Mouse (Mus musculus) hindbrain, embryonic 14.5 days (tissue): ENCODE data around the gene Grb7. TPM values are rescaled to one million over a fixed set of nuclear protein-coding genes. Genes with fewer than 3 reads are reported as not detected.
A peak's percentile ranks its signal among the peaks of the same experiment; 100 is the strongest.

Experiments
- ATAC-seq: fragments of 200-750 bp; cut with Nextera tagmentation; 2 replicates; pipeline ENCODE4 v1.8.0; 2017; ENCODE audit warnings: moderate number of reproducible peaks, mild to moderate bottlenecking, moderate TSS enrichment, moderate library complexity; ENCODE audit not compliant: low FRiP score
- DNase-seq: peaks from one replicate; pipeline ENCODE4 v3.0.0-alpha.2; 2015; ENCODE audit warnings: low spot score
- H3K27ac ChIP-seq: fragments of 300-500 bp; sonication (generic); 2 replicates; pipeline ENCODE4 v1.5.1; 2014; ENCODE audit warnings: mild to moderate bottlenecking, moderate library complexity
- H3K27me3 ChIP-seq: fragments of 300-500 bp; sonication (generic); 2 replicates; pipeline ENCODE4 v1.6.1; 2014; ENCODE audit warnings: mild to moderate bottlenecking, low read length, mixed read lengths; ENCODE audit not compliant: control insufficient read depth, insufficient read depth
- H3K36me3 ChIP-seq: fragments of 300-500 bp; sonication (generic); replicated peaks from 2 replicates; pipeline ENCODE4 v1.6.1; 2014; ENCODE audit not compliant: control insufficient read depth, insufficient read depth
- H3K4me1 ChIP-seq: fragments of 300-500 bp; sonication (generic); replicated peaks from 2 replicates; pipeline ENCODE4 v1.6.1; 2014; ENCODE audit warnings: antibody characterized with exemption, low read length, mixed read lengths; ENCODE audit not compliant: control insufficient read depth, insufficient read depth
- H3K4me2 ChIP-seq: fragments of 300-500 bp; sonication (generic); replicated peaks from 2 replicates; pipeline ENCODE4 v1.6.1; 2014; ENCODE audit warnings: mild to moderate bottlenecking, moderate library complexity
- H3K4me3 ChIP-seq: fragments of 300-500 bp; sonication (generic); replicated peaks from 2 replicates; pipeline ENCODE4 v1.5.1; 2014; ENCODE audit warnings: mild to moderate bottlenecking, low read length
- H3K9ac ChIP-seq: fragments of 300-500 bp; sonication (generic); 2 replicates; pipeline ENCODE4 v1.6.1; 2014
- H3K9me3 ChIP-seq: fragments of 300-500 bp; sonication (generic); 2 replicates; pipeline ENCODE4 v1.6.1; 2016; ENCODE audit warnings: low read length; ENCODE audit not compliant: control insufficient read depth
- WGBS: fragments of 180-500 bp; shearing (Covaris S2); extraction: QIAGEN DNeasy Blood & Tissue Kit; methylation state at CpG from one replicate; pipeline ENCODE4 v1.1.7; 2014; 5-methylcytosine and 5-hydroxymethylcytosine counted together
- polyA plus RNA-seq: library from polyadenylated mRNA; unstranded; fragments of >200 nt; fragmentation: Nextera tagmentation; extraction: Ambion mirVana; gene quantifications from 2 replicates; pipeline ENCODE4 v1.2.1, GENCODE M21; 2014

Grb7 gene
- polyA plus RNA-seq, result 1.1 and 1.3 TPM in 2 replicates

GRCm38 (mm10) chr11:98446213-98446561 is at the start of gene Grb7:
Grb7 (plus strand) TSS chr11:98446394.
- Histone ChIP-seq H3K9ac (no peak within 1 kb of the TSS; the same call in 1 of the 2 replicates), H3K36me3 (no peaks in the 10 kb centered on the region), H3K4me3 (peak within 1 kb of the TSS; percentile 14; the same call in 1 of the 2 replicates), H3K4me2 (peak within 1 kb of the TSS; percentile 30), H3K4me1 (no peaks in the 10 kb centered on the region; the same call in 1 of the 2 replicates), H3K27me3 (peaks cover 41% of the 10 kb centered on the region), H3K9me3 (no peaks in the 10 kb centered on the region), H3K27ac (no peak within 1 kb of the TSS)
- DNase-seq, result no peak
- 11% methylated on average over 5 of the region's 5 CpGs for WGBS
- no peak for ATAC-seq

GRCm38 (mm10) chr11:98397946-98398345 is 48.2 kb upstream of the Grb7 start:
- no peak for DNase-seq
- 0 out of 2 replicates have a peak, but pooled peaks cover 4% of the 10 kb centered on the region for H3K36me3 ChIP-seq
- no peak overlapping the region for H3K9ac ChIP-seq
- H3K27ac ChIP-seq, result no peak overlapping the region
- H3K27me3 ChIP-seq, result no peaks in the 10 kb centered on the region
- no peaks in the 10 kb centered on the region for H3K9me3 ChIP-seq
- H3K4me1 ChIP-seq, result peaks cover 16% of the 10 kb centered on the region
- whole genome bisulfite sequencing, result 86% methylated on average over 7 of the region's 7 CpGs
- no peak overlapping the region for H3K4me3 ChIP-seq
- ATAC-seq, result no peak
- no peak overlapping the region for H3K4me2 ChIP-seq

GRCm38 (mm10) chr11:98400161-98400726 is 46.0 kb upstream of the Grb7 start, which contains the start of gene Pgap3:
Pgap3 (minus strand) TSS chr11:98400490.
- Histone ChIP-seq H3K4me1 (peaks cover 12% of the 10 kb centered on the region), H3K9ac (peak within 1 kb of the TSS; percentile 68), H3K36me3 (0 out of 2 replicates have a peak, but pooled peaks cover 4% of the 10 kb centered on the region), H3K27ac (peak within 1 kb of the TSS; percentile 94), H3K27me3 (no peaks in the 10 kb centered on the region; the same call in 1 of the 2 replicates), H3K4me2 (peak within 1 kb of the TSS; percentile 83), H3K4me3 (peak within 1 kb of the TSS; percentile 51), H3K9me3 (no peaks in the 10 kb centered on the region)
- peak; percentile 95 for ATAC-seq
- under 1% methylated on average over 40 of the region's 40 CpGs for WGBS
- peak; percentile 87 for DNase-seq

GRCm38 (mm10) chr11:98400816-98401215 is 45.4 kb upstream of the Grb7 start:
- H3K27ac ChIP-seq, result peak overlapping the region; percentile 94
- 60% methylated on average over 3 of the region's 3 CpGs for WGBS
- H3K9me3 ChIP-seq, result no peaks in the 10 kb centered on the region
- DNase-seq (no peak), ATAC-seq (no peak)
- peak overlapping the region; percentile 68 for H3K9ac ChIP-seq
- 0 out of 2 replicates have a peak, but pooled peaks cover 4% of the 10 kb centered on the region for H3K36me3 ChIP-seq
- H3K27me3 ChIP-seq, result no peaks in the 10 kb centered on the region; the same call in 1 of the 2 replicates
- peaks cover 12% of the 10 kb centered on the region for H3K4me1 ChIP-seq
- H3K4me2 ChIP-seq, result peak overlapping the region; percentile 83
- peak overlapping the region; percentile 51 for H3K4me3 ChIP-seq

GRCm38 (mm10) chr11:98406621-98407020 is 39.6 kb upstream of the Grb7 start:
- H3K4me1 ChIP-seq, result no peaks in the 10 kb centered on the region
- no peak for ATAC-seq
- WGBS, result 73% methylated on average over 6 of the region's 6 CpGs
- DNase-seq, result no peak
- H3K9me3 ChIP-seq, result no peaks in the 10 kb centered on the region
- H3K36me3 ChIP-seq, result no peaks in the 10 kb centered on the region
- H3K4me2 ChIP-seq, result no peak overlapping the region
- H3K27ac ChIP-seq, result no peak overlapping the region
- no peak overlapping the region for H3K9ac ChIP-seq
- H3K4me3 ChIP-seq, result no peak overlapping the region
- peaks cover 15% of the 10 kb centered on the region for H3K27me3 ChIP-seq

- Histone ChIP-seq H3K36me3 (no peaks in the 10 kb centered on the region), H3K27me3 (peaks cover 25% of the 10 kb centered on the region), H3K4me1 (peaks cover 14% of the 10 kb centered on the region; the same call in 1 of the 2 replicates), H3K9ac (0 out of 2 replicates have a peak overlapping the region, but pooled peaks have one; percentile 8), H3K27ac (peak overlapping the region; percentile 51; the same call in 1 of the 2 replicates), H3K4me3 (no peak overlapping the region), H3K9me3 (no peaks in the 10 kb centered on the region), H3K4me2 (peak overlapping the region; percentile 17)
- DNase-seq (no peak), ATAC-seq (no peak)
- 33% methylated on average over 8 of the region's 8 CpGs for WGBS
These were observed 37.3 kb upstream of the Grb7 start for GRCm38 (mm10) chr11:98408872-98409271.

- H3K4me2 ChIP-seq, result peak overlapping the region; percentile 17
- DNase-seq (no peak), ATAC-seq (peak; percentile 76; the same call in 1 of the 2 replicates)
- no peak overlapping the region for H3K27ac ChIP-seq
- H3K36me3 ChIP-seq, result no peaks in the 10 kb centered on the region
- no peaks in the 10 kb centered on the region for H3K9me3 ChIP-seq
- H3K4me3 ChIP-seq, result no peak overlapping the region
- H3K27me3 ChIP-seq, result peaks cover 25% of the 10 kb centered on the region
- WGBS, result 2% methylated on average over 10 of the region's 10 CpGs
- H3K9ac ChIP-seq, result 0 out of 2 replicates have a peak overlapping the region, but pooled peaks have one; percentile 8
- H3K4me1 ChIP-seq, result peaks cover 14% of the 10 kb centered on the region; the same call in 1 of the 2 replicates
These were observed 36.8 kb upstream of the Grb7 start for GRCm38 (mm10) chr11:98409341-98409822.

- Histone ChIP-seq H3K9ac (peak within 1 kb of the TSS; percentile 69), H3K27me3 (peaks cover 25% of the 10 kb centered on the region), H3K9me3 (no peaks in the 10 kb centered on the region), H3K36me3 (no peaks in the 10 kb centered on the region), H3K4me1 (peaks cover 14% of the 10 kb centered on the region; the same call in 1 of the 2 replicates), H3K4me2 (peak within 1 kb of the TSS; percentile 88), H3K27ac (peak within 1 kb of the TSS; percentile 79), H3K4me3 (peak within 1 kb of the TSS; percentile 48)
- ATAC-seq (peak; percentile 76; the same call in 1 of the 2 replicates), DNase-seq (peak; percentile 50)
- under 1% methylated on average over 24 of the region's 49 CpGs for WGBS
These were observed 33.9 kb upstream of the Grb7 start, which contains the start of gene Erbb2 for GRCm38 (mm10) chr11:98412273-98412796. Erbb2 (plus strand) TSS chr11:98412470.

- Histone ChIP-seq H3K27ac (peak overlapping the region; percentile 79), H3K9ac (peak overlapping the region; percentile 69), H3K36me3 (no peaks in the 10 kb centered on the region), H3K4me1 (peaks cover 14% of the 10 kb centered on the region; the same call in 1 of the 2 replicates), H3K9me3 (no peaks in the 10 kb centered on the region), H3K27me3 (peaks cover 25% of the 10 kb centered on the region), H3K4me2 (peak overlapping the region; percentile 88), H3K4me3 (peak overlapping the region; percentile 48)
- WGBS, result under 1% methylated on average over 40 of the region's 40 CpGs
- ATAC-seq (peak; percentile 31; the same call in 1 of the 2 replicates), DNase-seq (peak; percentile 39)
These were observed 33.3 kb upstream of the Grb7 start for GRCm38 (mm10) chr11:98412797-98413301.
